Mouse (Mus musculus) hindbrain, embryonic 11.5 days (tissue): Measurements from ENCODE around the gene Plagl2. TPM values are rescaled to one million over a fixed set of nuclear protein-coding genes. Genes with fewer than 3 reads are reported as not detected.

Experiments
- ATAC-seq: fragments of 200-750 bp; cut with Nextera tagmentation; 2 replicates; pipeline ENCODE4 v1.8.0; 2017; ENCODE audit warnings: mild to moderate bottlenecking, moderate TSS enrichment, moderate library complexity; ENCODE audit not compliant: low FRiP score
- DNase-seq: peaks from one replicate; pipeline ENCODE4 v3.0.0-alpha.2; 2015; ENCODE audit warnings: low spot score
- H3K27ac ChIP-seq: fragments of 300-500 bp; sonication (generic); 2 replicates; pipeline ENCODE4 v1.5.1; 2014; ENCODE audit warnings: mild to moderate bottlenecking, low read depth, low read length
- H3K27me3 ChIP-seq: fragments of 300-500 bp; sonication (generic); 2 replicates; pipeline ENCODE4 v1.6.1; 2014; ENCODE audit warnings: mild to moderate bottlenecking, low read length, moderate library complexity, mixed read lengths; ENCODE audit not compliant: control insufficient read depth, insufficient read depth
- H3K36me3 ChIP-seq: fragments of 300-500 bp; sonication (generic); 2 replicates; pipeline ENCODE4 v1.6.1; 2014; ENCODE audit warnings: mild to moderate bottlenecking, low read length, moderate library complexity, mixed read lengths; ENCODE audit not compliant: control insufficient read depth, insufficient read depth
- H3K4me1 ChIP-seq: fragments of 300-500 bp; sonication (generic); replicated peaks from 2 replicates; pipeline ENCODE4 v1.6.1; 2014; ENCODE audit warnings: low read length, mixed read lengths; ENCODE audit not compliant: control insufficient read depth, insufficient read depth
- H3K4me2 ChIP-seq: fragments of 300-500 bp; sonication (generic); replicated peaks from 2 replicates; pipeline ENCODE4 v1.6.1; 2014; ENCODE audit warnings: mild to moderate bottlenecking, low read depth, low read length
- H3K4me3 ChIP-seq: fragments of 300-500 bp; sonication (generic); 2 replicates; pipeline ENCODE4 v1.5.1; 2014; ENCODE audit warnings: low read depth, low read length
- H3K9ac ChIP-seq: fragments of 300-500 bp; sonication (generic); 2 replicates; pipeline ENCODE4 v1.6.1; 2014; ENCODE audit warnings: low read depth, low read length
- H3K9me3 ChIP-seq: fragments of 300-500 bp; sonication (generic); 2 replicates; pipeline ENCODE4 v1.6.1; 2016; ENCODE audit warnings: low read length; ENCODE audit not compliant: control insufficient read depth
- WGBS: fragments of 180-500 bp; shearing (Covaris S2); extraction: QIAGEN DNeasy Blood & Tissue Kit; methylation state at CpG from one replicate; pipeline ENCODE4 v1.1.7; 2014; 5-methylcytosine and 5-hydroxymethylcytosine counted together
- polyA plus RNA-seq: library from polyadenylated mRNA; unstranded; fragments of >200 nt; fragmentation: Nextera tagmentation; extraction: Ambion mirVana; gene quantifications from 2 replicates; pipeline ENCODE4 v1.2.1, GENCODE M21; 2014

The Plagl2 gene
- polyA plus RNA-seq, 1 experiment from 2014 or later = 26.9 TPM

DNA sequence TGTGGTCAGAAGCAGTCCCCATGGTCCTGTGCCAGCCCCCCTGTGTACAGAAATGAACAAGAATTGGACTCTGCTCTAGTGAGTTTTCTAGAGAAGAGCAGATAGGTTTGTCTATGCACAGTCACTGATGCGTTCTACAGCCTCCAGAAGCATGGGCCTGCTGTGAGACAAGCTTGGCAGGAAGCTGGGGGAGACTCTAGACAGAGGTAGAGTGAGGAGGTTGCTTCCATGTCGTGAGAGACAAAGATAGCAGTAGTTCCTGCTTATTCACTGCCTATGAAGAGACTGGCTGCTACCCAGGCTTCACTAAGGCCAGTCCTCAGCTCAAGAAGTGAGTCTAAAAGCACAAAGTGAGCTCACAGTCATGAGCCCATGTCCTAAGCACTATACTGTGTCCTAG is 50.0 kb downstream of the Plagl2 start:
- 83% methylated on average over 2 of the region's 2 CpGs for WGBS

DNA sequence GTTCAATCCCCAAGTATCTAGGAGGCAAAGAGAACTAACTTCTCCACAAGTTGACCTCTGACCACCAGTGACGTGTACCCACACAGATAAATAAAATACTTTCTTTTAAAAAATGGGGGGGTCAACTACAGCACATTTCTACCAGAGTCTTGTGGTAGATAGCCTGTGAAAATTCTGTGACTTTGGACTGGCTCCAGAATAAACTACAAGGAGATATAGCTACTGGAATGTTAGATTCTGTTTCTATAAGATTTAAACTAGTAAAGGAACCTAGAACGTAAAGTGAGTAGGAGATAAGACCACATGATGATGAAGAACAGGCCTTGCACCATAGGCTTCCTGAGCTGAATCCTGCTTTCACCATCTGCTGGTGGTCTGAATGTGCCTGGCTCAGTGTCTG is 53.4 kb downstream of the Plagl2 start:
- no peak overlapping the region for H3K9ac ChIP-seq
- DNase-seq (no peak), ATAC-seq (no peak)
- WGBS = 95% methylated on average over 2 of the region's 2 CpGs
- no peaks in the 10 kb centered on the region for H3K27me3 ChIP-seq
- no peaks in the 10 kb centered on the region for H3K9me3 ChIP-seq
- no peak overlapping the region for H3K27ac ChIP-seq
- H3K4me1 ChIP-seq = no peaks in the 10 kb centered on the region
- no peak overlapping the region for H3K4me3 ChIP-seq
- H3K4me2 ChIP-seq = no peak overlapping the region
- peaks cover 4% of the 10 kb centered on the region; the same call in 1 of the 2 replicates for H3K36me3 ChIP-seq

More for the DNA sequence above, 50.0 kb downstream of the Plagl2 start:
- Histone ChIP-seq H3K4me2 (no peak overlapping the region), H3K27me3 (no peaks in the 10 kb centered on the region), H3K9ac (no peak overlapping the region), H3K36me3 (peaks cover 3% of the 10 kb centered on the region; the same call in 1 of the 2 replicates), H3K9me3 (no peaks in the 10 kb centered on the region), H3K4me1 (no peaks in the 10 kb centered on the region), H3K4me3 (no peak overlapping the region), H3K27ac (no peak overlapping the region)
- DNase-seq (no peak), ATAC-seq (no peak)

- Histone ChIP-seq H3K9me3 (no peaks in the 10 kb centered on the region), H3K27ac (no peak overlapping the region), H3K4me1 (no peaks in the 10 kb centered on the region), H3K4me2 (no peak overlapping the region), H3K9ac (no peak overlapping the region), H3K27me3 (no peaks in the 10 kb centered on the region), H3K36me3 (peaks cover 4% of the 10 kb centered on the region; the same call in 1 of the 2 replicates), H3K4me3 (no peak overlapping the region)
- DNase-seq (no peak), ATAC-seq (no peak)
- 83% methylated on average over 2 of the region's 2 CpGs for WGBS
These were observed 55.0 kb downstream of the Plagl2 start for GRCm38 (mm10) chr2:153186176-153186591.

DNA sequence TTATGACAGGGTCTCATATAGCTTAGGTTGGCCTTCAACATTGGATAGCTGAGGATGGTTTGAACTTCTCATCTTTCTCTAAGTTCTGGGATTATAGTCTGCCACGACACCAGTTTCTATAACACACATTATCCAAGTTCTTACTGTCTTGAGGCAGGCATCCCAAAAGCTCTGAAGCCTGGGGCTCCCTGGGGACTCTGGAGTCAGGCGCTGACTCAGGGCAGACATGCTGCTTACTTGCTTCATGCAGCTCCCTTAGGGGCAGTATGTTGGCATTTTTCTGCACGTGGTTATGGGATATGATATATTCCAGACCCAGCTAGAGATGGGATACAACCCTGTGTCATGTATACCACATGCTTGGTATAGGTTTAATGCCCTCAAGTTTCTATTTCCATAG is 61.3 kb downstream of the Plagl2 start:
- 83% methylated on average over 3 of the region's 3 CpGs for WGBS
- H3K9me3 ChIP-seq = no peaks in the 10 kb centered on the region
- H3K36me3 ChIP-seq = 0 out of 2 replicates have a peak, but pooled peaks cover 3% of the 10 kb centered on the region
- no peaks in the 10 kb centered on the region for H3K27me3 ChIP-seq
- no peak overlapping the region for H3K27ac ChIP-seq
- H3K4me2 ChIP-seq = no peak overlapping the region
- DNase-seq (no peak), ATAC-seq (no peak)
- H3K9ac ChIP-seq = no peak overlapping the region
- no peaks in the 10 kb centered on the region for H3K4me1 ChIP-seq
- no peak overlapping the region for H3K4me3 ChIP-seq

DNA sequence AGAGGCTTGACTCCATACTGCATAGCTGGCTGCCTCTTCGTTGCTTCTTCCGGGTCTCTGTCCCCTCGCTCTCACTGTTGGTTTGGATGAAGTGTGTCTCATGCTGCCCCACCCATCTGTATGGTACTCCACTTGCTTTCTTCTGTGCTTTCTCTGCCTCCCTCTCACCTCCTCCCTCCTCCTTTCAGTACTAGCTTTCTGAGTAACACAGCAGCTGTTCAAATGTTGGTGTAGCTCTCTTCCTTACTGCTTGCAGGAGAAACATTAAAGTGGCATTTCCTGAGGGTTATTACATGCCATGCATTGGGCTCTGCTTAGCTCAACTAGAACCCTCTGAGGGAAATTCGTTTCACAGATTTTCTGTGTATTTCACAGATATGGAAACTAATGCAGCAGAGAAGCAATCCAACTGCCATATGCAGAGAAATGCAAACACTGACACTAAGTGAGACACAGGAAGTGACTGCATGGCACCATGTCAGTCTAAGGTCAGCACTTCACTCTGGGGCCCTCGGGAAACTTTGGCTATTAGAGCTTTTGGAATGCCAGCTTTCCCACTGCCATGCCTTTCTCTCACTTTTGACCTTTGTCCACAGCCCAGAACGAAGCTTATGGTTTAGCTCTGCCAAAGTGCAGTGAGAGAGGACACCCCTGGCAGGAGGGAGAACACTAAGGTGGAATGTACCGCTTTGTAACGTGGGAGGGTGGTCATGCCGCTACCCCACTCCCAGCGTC is 61.9 kb downstream of the Plagl2 start:
- Histone ChIP-seq H3K9ac (no peak overlapping the region), H3K9me3 (no peaks in the 10 kb centered on the region), H3K36me3 (0 out of 2 replicates have a peak, but pooled peaks cover 3% of the 10 kb centered on the region), H3K4me1 (no peaks in the 10 kb centered on the region), H3K27ac (no peak overlapping the region), H3K27me3 (no peaks in the 10 kb centered on the region), H3K4me3 (no peak overlapping the region), H3K4me2 (no peak overlapping the region)
- no peak for ATAC-seq
- WGBS = 87% methylated on average over 10 of the region's 10 CpGs
- DNase-seq = no peak

Other genes with a start within 250 kb of the Plagl2 start
- 71.1 and 96.5 TPM in 2 replicates for gene Pdrg1, start 226.0 kb downstream of the Plagl2 start, polyA plus RNA-seq
- gene Xkr7, start 209.6 kb downstream of the Plagl2 start, polyA plus RNA-seq = 0.45 and 0.81 TPM in 2 replicates
- 2.1 and 2.2 TPM in 2 replicates for gene Ccm2l, start 175.5 kb downstream of the Plagl2 start, polyA plus RNA-seq
- gene Hck, start 133.0 kb downstream of the Plagl2 start, polyA plus RNA-seq = 2.0 and 2.4 TPM in 2 replicates
- gene Tm9sf4, start 80.1 kb downstream of the Plagl2 start, polyA plus RNA-seq = 77.9 and 82.9 TPM in 2 replicates
- 7.0 and 7.4 TPM in 2 replicates for gene Tspyl3, start 16.0 kb downstream of the Plagl2 start, polyA plus RNA-seq
- 6.0 and 8.4 TPM in 2 replicates for gene Pofut1, start 107 bp upstream of the Plagl2 start, polyA plus RNA-seq
- 8.2 and 9.4 TPM in 2 replicates for gene Kif3b, start 50.0 kb upstream of the Plagl2 start, polyA plus RNA-seq
- 19.0 and 21.0 TPM in 2 replicates for gene Asxl1, start 104.4 kb upstream of the Plagl2 start, polyA plus RNA-seq